Mouse (Mus musculus) lung, postnatal 14 days (tissue): ENCODE results near the gene Qtrt1.
A peak's percentile ranks its signal among the peaks of the same experiment; 100 is the strongest.

Source experiments
- DNase-seq: peaks from one replicate; pipeline ENCODE4 v3.0.0; 2021

The Qtrt1 gene

DNA sequence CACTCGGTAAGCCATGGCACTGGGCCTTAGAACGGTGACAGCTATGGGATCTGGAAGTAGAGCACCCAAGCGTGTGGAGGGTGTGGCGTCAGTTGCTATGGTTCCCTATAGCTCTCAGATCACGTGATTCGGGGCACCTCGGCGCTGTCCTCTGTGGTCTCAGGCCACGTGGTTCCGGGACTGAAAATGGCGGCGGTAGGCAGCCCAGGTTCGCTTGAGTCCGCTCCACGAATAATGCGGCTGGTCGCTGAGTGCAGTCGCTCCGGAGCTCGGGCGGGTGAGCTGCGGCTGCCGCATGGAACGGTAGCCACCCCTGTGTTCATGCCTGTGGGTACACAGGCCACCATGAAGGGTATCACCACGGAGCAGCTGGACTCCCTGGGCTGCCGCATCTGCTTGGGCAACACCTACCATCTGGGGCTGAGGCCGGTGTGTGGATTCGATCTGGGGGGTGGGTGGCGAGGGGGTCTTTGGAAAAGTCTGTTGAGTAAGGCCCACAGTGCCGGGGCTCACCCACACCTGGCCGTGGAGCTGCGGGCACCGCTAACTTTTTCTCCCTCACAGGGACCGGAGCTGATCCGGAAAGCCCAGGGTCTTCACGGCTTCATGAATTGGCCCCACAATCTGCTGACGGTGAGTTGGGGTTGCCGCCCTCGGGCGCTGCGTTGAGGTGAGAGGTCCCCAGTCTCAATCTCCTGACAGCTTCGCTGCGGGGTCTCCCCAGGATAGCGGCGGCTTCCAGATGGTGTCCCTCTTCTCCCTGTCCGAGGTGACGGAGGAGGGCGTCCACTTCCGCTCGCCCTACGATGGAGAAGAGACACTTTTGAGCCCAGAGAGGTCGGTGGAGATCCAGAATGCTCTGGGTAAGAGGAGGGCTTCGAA is at the start of gene Qtrt1:
Gene Qtrt1 (plus strand): TSS at position 169 of the 882 bp plus-strand sequence.
- DNase-seq: peak; percentile 81

DNA sequence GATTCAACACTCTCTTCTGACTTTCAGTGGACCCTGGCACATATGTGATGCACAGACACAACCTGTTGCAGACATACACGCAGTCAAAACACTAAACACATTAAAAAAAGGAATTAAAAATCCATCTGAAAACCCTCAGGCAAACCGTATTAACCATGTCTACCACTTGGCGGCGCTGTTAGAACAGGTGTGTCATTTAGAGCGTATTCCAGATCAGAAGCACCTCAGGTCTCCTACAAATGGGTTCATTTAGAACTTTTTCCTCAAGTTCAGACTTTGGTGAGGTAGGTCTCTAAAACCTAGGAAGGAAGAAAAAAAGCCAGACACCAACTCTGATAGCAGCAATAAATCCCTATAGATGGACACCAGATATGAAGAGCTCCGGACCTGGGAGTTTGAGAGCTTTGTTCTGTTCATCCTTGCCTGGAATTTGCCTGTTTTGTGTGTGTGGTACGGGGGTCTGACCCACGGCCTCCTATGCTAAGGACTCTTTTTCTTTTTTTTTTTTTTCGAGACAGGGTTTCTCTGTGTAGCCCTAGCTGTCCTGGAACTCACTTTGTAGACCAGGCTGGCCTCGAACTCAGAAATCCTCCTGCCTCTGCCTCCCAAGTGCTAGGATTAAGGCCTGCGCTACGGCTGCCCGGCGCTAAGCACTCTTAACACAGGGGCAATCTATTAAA is 45.0 kb upstream of the Qtrt1 start:
- DNase-seq: peak; percentile 79

DNA sequence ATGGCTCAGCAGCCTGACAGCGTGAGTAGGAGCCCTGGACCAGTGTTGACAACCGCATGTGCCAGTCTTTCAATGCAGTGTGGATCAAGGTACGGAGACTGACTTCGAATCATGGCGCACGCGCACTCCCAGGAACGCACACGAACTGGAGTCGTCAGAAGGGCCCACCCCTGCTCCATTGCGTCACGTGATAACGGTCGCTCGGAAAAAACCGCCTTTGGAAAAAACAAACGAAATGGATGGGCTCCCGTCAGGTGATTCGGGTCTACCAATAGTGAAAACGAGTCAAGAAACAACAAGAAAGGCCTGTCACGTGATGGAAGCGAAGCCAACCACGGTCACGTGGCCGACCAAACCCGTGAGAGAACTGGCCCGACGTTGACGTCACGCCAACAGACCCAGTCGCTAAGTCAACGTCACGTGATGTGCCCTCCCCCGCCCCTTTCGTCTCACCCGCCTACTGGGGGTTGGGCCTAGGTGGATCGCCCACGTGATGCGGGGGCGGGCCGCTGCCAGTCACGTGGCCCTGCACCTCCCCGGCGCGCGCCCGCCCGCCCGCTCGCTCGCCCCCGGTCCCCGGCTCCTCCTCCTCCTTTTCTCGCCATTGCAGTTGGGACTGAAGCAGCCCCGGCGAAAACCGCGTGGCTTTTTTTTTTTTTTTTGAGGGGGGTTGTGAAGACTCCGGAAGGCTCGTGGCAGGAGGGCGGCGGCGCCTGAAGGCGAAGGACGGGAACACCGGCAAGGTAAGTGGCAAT is 44.1 kb upstream of the Qtrt1 start, which contains the start of gene Ilf3:
Gene Ilf3 (plus strand): TSS at position 515 of the 755 bp plus-strand sequence.
- peak; percentile 100 for DNase-seq

DNA sequence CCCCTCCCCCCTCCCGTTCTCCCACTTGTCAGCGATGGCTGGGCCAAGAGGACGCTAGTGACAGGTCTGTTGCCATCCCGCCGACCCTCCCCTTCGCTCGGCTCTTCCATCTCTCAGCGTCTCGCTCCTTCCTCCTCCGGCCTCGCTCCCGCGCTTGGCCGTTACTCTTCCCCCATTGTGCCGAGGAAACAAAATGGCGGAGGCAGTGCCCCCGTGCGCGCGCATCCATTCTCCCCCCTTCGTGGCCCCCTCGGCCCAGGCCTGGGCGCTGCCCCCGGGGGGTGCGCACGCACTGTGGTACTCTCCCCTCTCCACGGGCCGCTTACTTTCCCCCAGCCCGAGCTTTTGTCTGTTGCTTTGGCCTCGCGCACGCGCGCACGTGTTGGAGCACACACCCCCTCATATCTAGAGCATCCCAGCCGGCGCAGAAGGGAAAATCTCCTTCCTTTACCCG is 43.5 kb upstream of the Qtrt1 start:
- DNase-seq: peak; percentile 61

DNA sequence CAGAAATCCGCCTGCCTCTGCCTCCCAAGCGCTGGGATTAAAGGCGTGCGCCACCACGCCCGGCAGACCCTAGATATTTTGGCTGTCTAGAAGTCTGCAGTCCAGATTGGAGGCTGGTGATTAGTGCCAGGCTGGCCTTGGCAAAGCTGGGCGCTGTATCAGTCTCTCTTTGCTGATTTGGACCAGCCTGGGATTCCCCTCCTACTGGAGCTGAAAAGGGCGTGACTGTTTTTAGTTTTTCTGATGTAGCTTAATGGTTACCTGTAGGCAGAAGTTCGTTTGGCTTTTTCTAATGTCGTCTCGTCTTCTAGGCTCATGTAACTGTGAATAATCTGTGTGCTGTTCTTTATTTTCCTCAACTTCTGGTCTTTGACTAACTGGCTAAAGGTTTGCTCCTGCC is 42.6 kb upstream of the Qtrt1 start:
- no peak for DNase-seq

DNA sequence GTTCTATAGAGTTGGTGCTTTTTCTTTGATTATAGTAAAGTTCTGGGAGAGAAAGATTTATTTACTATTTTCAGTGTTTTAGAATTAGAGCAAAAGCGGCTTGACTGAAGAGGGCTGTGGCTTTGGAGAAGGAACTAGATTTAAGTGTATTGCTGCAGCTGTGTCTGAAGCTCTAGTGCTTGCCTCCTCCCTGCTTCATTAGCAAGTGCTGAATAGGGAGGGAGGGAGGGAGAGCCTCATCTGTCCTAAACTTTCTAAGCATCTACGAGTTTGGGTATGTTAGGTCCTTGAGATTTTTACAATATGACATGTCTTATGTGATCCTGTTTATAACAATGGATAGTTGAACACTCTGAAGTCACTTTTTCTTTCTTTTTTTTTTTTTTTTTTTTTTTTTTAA is 40.8 kb upstream of the Qtrt1 start:
- DNase-seq: no peak

DNA sequence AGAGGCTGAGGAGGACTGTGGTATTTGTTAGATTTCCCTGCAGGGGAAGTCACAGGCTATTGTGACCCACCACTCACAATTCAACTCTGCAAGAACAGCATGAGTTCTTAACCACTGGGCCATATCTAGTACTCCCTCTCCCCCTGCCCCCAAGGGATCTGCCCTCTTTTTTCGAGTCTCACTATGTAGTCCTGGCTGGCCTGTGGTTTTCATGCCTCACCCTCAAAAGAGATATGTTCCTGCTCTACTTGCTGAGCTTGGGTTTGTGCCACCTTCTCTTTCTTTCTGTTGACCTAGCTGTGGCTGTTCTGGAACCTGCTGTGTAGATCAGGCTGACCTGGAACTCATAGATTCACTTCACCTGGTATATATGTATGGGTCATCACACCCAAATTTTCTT is 39.1 kb upstream of the Qtrt1 start:
- no peak for DNase-seq

DNA sequence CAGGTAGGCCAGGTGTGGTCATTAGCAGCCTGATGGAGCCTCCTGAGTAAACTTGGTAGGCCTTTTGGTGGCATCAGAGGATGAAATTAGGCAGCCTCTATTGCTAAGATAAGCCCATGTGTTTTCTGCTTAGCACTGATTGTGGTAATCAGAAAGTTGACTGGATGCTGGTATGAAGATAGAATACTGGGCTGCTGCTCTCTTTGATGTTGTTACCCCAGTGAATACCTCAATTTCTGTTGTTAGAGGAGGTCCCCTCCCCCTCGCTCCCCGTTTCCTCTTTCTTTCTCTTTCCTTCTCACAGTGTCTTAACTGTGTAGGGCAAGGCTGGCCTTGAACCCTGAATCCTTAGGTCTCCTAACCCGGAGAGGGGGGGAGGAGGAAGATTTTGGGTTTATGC is 32.4 kb upstream of the Qtrt1 start:
- no peak for DNase-seq

DNA sequence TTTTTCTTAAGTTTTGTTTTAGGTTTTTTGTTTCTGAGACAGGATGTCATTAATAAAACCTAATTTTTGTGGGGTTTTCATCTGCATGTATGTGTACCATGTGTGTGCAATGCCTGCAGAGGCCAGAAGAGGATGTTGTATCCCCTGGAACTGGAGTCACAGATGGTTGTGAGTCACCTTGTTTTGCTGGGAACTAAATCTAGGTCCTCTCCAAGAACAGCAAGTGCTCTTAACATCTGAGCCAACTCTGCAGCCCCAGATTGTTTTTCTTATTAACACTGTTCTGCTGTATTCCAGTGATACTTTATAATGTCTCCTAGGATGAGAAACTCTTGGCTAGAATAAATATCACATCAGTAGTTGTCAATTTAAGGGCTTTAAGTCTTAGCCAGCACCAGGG is 30.8 kb upstream of the Qtrt1 start:
- DNase-seq: no peak

DNA sequence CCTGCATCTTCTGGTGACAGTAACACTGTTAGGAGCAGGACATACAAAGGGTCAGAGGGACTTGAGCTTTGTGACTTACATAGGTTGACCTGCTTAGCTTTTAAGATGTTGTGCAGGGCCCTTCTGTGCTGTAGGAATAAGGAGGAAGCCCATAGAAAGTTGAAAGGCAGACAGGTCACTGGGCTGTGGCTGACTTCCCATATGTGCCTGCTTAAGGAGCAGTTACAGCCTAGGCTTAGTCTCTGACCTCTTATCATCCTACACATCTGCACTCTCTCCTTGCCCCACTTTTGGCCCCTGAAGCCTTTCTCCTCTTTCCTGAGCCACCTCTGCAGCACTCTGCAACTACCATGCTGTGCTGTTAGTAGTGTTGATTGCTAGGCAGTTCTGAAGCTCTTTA is 27.7 kb upstream of the Qtrt1 start:
- no peak for DNase-seq

DNA sequence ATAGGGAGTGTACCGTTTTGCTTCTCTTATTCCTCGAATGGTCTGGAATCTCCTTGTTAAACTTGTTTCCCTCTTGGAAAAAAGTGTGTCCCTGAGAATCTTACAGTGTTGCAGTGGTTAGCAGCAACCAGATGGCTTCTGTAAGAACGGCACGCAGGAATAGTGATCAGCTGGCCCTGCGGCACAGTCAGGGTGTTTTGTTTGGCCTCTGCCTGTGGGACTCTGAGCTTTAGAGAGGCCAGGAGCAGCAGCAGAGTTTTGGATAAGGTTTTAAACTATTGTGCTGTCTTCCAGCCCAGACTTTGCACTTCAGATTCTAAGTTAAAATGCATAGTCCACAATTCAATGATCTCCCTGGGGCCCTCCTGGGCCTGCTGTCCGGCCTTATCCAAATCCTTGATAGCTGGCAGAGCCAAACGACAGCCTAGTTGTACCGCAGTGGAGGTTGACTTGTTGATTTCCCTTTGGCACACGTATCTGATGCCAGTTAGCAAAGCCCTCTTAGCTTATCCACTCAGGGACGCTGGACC is 18.9 kb upstream of the Qtrt1 start:
- no peak for DNase-seq

DNA sequence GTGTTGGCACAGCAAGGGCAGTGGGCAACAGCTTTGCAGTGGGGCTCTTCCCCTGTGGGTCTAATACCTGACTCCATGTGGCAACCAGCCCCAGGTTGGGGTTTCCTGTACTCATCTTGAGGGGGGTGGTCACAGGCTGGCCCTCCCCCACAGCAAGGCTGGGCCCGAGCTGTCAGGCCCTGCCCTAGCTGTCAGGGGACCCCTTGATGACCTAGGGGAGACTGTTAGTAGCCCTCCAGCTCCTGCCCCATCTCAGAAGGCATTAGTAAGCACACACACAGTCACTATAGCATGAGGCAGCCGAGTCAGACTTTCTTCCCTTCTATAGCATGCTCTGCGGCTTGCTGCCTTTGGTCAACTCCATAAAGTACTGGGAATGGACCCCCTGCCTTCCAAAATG is 15.9 kb upstream of the Qtrt1 start:
- no peak for DNase-seq

DNA sequence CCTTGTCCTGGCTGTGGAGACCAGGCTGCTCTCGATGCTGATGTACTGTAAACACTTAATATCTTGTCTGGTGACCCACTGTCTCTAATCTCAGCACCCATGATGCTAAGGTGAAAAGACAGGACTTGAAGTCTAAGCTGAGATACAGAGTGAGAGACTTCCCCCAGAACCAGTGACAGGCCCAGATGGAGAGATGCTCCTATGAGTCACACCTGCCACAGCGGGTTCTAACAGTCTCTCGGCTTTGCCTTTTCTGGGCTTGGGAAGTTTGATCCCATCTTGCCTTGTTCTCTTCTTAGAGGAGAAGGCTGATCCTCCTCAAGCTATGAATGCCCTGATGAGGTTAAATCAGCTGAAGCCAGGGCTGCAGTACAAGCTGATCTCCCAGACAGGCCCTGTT is 14.5 kb upstream of the Qtrt1 start:
- DNase-seq: no peak

DNA sequence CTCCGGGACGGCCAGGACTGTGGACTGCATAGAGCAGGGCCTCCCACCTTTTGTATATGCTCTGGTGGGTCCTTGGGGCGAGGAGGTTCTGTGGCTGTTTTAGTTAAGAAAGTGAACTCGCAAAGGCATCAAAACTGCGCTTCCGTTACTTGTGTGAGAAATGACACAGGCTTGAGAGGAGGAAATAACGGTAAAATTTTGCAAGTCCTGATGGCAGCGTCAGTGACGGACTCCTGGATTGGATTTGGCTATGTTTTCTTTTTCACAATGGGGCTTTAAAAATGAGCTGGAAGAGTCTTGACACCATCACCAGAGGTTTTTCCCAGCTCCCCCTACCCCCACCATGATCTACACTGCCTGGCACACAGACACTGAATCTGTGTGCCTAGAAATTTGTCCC is 10.6 kb upstream of the Qtrt1 start:
- no peak for DNase-seq

DNA sequence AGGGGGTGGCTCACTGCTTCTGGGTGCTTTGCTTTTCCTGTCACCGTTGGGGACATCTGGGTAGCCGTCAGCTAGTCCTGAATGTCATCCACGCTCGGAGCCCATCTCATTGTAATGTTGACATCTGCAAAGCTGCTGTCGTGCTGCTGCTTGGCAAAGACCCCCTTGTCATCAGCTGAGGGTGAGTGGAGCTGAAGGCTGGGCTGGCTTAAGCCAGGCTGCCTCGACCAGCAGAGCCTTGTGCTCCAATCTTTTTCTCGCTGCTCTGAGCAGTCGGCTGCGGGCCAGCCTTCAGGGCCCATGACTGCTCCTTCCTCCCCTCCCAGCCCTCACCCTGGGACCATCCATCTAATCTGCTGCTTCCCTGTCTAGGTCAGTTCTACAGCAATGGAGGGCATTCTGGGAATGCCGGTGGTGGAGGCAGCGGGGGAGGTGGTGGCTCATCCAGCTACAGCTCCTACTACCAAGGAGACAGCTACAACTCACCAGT is 8.8 kb upstream of the Qtrt1 start:
- DNase-seq: no peak

DNA sequence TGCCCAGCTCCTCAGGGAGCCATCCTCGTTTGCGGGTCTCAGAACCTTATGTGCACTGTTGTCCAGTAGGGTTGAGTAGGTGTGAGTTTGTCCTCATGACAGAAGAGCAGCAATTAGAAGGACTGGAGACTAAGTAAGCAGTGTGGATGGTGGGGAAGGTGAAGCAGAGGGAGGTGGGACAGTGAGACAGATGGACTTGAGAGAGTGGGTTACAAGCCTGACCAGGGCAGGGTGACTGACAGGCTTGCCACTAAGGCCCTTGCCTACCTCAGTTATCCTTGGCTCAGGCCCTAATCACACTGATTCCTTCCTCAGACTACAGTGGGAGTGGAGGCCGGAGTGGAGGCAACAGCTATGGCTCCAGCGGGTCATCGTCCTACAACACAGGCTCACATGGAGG is 7.9 kb upstream of the Qtrt1 start:
- no peak for DNase-seq

DNA sequence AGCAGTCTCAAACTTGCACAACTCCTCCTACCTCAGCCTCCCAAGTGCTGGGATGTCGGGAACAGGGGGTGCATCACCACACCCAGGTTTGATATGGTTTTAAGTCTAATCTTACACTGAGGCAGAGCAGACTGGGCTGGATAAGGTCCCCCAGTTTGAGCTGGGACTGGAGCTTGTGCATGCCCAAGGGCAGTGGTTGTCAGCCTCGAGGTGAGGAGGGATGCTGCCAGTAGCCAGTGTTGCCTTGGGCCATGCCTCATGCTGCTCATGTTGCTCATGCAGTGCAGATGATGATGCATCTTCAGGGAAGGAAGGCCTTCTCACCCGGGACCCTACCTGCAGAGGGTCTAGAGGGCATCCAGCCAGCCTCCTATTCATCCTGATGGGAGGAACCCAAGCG is 6.1 kb upstream of the Qtrt1 start:
- DNase-seq: no peak

DNA sequence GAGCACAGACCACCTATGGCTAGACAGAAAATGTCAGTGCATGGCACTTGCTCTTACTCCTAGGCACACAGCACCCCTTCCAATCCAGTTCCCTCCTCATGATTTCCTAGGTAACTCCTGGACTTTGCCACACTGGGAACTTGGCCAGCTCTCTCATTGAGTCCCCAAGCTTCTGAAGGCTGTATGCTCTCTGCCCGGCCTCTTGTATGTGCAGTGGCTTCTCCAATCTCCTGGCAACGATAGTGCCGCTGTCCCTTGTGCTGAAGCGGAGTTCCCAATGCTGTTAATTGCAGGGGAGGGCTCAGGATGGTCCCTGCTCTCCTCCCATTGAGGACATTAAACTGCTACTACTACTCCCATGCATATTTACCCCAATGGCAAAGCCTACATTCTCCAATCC is 3.7 kb upstream of the Qtrt1 start:
- peak; percentile 29 for DNase-seq

DNA sequence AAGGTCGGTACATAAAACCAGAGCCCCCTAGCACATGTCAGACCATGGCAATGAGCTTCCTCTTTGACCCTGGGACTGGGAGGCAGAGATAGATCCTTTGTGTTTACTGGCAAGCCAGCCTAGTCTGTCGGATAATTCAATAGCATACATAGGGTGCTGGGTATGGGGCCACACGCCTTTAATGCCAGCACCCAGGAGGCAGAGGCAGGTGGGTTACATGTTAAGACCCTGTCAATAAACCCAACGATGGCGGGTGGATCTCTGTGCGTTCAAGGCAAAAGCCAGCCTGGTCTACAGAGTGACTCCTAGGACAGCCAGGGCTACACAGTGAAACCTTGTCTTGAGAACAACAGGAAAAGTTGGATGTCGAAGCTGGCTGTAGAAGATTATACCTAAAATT is 3.0 kb upstream of the Qtrt1 start:
- no peak for DNase-seq

DNA sequence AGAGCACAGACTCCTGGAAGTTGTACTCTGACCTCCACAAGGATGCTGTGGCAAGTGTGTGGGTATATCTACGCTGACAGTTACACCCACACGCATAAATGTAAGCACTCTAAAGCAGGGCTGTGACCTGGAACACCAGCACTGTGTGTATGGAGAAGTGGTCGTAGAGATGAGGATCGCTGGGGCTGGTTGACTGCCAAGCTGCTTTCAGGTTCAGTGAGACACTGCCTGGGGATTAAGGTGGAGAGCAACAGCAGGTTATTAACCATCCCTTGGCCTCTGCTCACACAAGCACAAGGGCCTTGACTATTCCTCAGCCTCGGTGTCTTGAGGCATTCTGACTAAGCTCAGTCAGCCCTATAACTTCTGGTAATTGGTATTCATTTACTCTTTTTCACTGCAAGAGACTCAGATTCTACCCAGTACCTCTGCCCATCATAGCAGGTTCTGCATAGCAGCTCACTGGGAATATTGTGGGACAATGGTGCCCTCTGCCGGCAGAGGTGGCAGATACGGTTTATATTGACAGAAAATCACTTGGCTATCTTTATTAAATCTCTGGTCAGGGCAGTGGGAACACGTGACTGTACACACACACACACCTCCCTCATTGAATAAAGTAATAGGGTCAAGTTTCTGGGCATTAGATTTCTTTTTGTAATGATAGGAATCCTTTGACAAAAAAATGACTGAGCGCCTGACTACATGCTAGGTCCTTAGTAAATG is 1.9 kb upstream of the Qtrt1 start:
- peak; percentile 90 for DNase-seq

DNA sequence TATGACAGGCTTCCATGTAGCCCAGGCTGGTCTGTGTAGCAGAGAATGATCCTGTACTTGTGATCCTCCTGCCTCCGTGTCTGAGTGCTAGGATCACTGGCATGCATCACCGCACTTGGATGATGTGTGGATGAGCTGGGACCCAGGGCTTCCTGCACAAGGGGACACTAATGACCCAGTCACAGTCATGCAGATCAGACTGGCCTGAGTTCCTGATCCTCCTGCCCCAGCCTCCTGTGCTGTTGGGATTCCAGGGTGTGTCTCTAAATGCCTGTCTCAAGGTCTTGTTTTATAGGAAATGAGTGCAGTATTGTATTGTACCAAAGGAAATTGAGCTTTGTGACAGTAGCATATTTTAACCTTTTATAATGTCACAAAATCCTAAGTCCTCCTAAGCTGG is 6.2 kb downstream of the Qtrt1 start:
- no peak for DNase-seq

DNA sequence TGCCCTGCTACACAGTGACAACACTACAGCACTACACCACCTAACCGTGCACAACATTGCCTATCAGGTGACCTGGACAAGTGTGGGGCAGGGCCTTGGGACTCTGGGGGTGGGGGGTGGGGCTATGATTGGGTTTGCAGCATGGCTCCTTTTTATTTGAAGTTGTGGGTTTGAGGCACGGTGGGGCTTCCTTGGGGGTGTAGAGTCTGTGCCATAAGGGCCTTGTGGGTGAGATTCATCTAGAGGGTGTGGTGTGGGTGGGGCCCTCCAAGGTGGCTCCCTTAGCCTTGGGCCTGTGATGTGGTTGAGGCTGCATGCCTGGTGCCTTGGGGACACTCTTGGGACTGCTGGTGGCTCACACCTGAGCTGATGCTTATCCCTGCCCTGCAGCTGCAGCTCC is 8.0 kb downstream of the Qtrt1 start:
- no peak for DNase-seq
